Mouse (Mus musculus) cerebral cortex, adult 2 months (tissue): Measurements from ENCODE around the gene Ube2f.

Experiments used
- WGBS: fragments of 180-500 bp; shearing (Covaris S2); methylation state at CpG from one replicate; pipeline ENCODE4 v1.1.7; 2018; 5-methylcytosine and 5-hydroxymethylcytosine counted together

The Ube2f gene

GRCm38 (mm10) chr1:91237676-91238075 lies 12.4 kb upstream of the Ube2f start:
- WGBS, result 88% methylated on average over 6 of the region's 6 CpGs

GRCm38 (mm10) chr1:91239112-91239511 lies 11.0 kb upstream of the Ube2f start:
- 27% methylated on average over 5 of the region's 5 CpGs for WGBS

GRCm38 (mm10) chr1:91239800-91240199 lies 10.3 kb upstream of the Ube2f start:
- WGBS, result 60% methylated on average over 1 of the region's 1 CpGs

GRCm38 (mm10) chr1:91240685-91241084 lies 9.4 kb upstream of the Ube2f start:
- 85% methylated on average over 1 of the region's 1 CpGs for WGBS

GRCm38 (mm10) chr1:91241249-91241648 lies 8.9 kb upstream of the Ube2f start:
- WGBS, result 84% methylated on average over 4 of the region's 4 CpGs

GRCm38 (mm10) chr1:91248242-91248641 lies 1.9 kb upstream of the Ube2f start:
- WGBS, result 90% methylated on average over 5 of the region's 5 CpGs

GRCm38 (mm10) chr1:91248970-91249369 lies 1.1 kb upstream of the Ube2f start:
- WGBS, result 44% methylated on average over 4 of the region's 4 CpGs

GRCm38 (mm10) chr1:91250415-91251147 lies 477 bp downstream of the Ube2f start:
- under 1% methylated on average over 70 of the region's 70 CpGs for WGBS

- 15% methylated on average over 5 of the region's 5 CpGs for WGBS
Observed at GRCm38 (mm10) chr1:91251148-91251650, 1.1 kb downstream of the Ube2f start.

- WGBS, result 56% methylated on average over 8 of the region's 8 CpGs
Observed at GRCm38 (mm10) chr1:91251927-91252326, 1.8 kb downstream of the Ube2f start.

GRCm38 (mm10) chr1:91259794-91260193 lies 9.7 kb downstream of the Ube2f start:
- 81% methylated on average over 5 of the region's 5 CpGs for WGBS

- 85% methylated on average over 7 of the region's 7 CpGs for WGBS
Observed at GRCm38 (mm10) chr1:91262508-91262907, 12.4 kb downstream of the Ube2f start.

GRCm38 (mm10) chr1:91272260-91272659 lies 22.2 kb downstream of the Ube2f start:
- WGBS, result 57% methylated on average over 2 of the region's 2 CpGs

- 96% methylated on average over 4 of the region's 4 CpGs for WGBS
Observed at GRCm38 (mm10) chr1:91276581-91276980, 26.5 kb downstream of the Ube2f start.

GRCm38 (mm10) chr1:91277480-91277879 lies 27.4 kb downstream of the Ube2f start:
- 77% methylated on average over 2 of the region's 2 CpGs for WGBS

- WGBS, result 98% methylated on average over 3 of the region's 3 CpGs
Observed at GRCm38 (mm10) chr1:91278410-91279119, 28.5 kb downstream of the Ube2f start.

GRCm38 (mm10) chr1:91279126-91279525 lies 29.0 kb downstream of the Ube2f start:
- 87% methylated on average over 1 of the region's 1 CpGs for WGBS

GRCm38 (mm10) chr1:91282582-91282981 lies 32.5 kb downstream of the Ube2f start:
- 87% methylated on average over 1 of the region's 1 CpGs for WGBS

- WGBS, result 100% methylated on average over 1 of the region's 1 CpGs
Observed at GRCm38 (mm10) chr1:91289375-91289774, 39.3 kb downstream of the Ube2f start.

GRCm38 (mm10) chr1:91292101-91292825 lies 42.2 kb downstream of the Ube2f start:
- WGBS, result 98% methylated on average over 11 of the region's 11 CpGs

- 95% methylated on average over 6 of the region's 6 CpGs for WGBS
Observed at GRCm38 (mm10) chr1:91295544-91295943, 45.4 kb downstream of the Ube2f start.
